Mouse (Mus musculus): ENCODE measurements around the gene Cntn5. TPM values are rescaled to one million over a fixed set of nuclear protein-coding genes. Genes with fewer than 3 reads are reported as not detected.

Cntn5 gene
- polyA plus RNA-seq (2012; rRNA removed), result 1.8 and 2.2 TPM in 2 replicates

- no peak for DNase-seq (ENCODE audit: low read depth)
These were observed at the start of gene Cntn5 for GRCm38 (mm10) chr9:10904616-10905363. Gene Cntn5 (minus strand): TSS chr9:10904775.

DNA sequence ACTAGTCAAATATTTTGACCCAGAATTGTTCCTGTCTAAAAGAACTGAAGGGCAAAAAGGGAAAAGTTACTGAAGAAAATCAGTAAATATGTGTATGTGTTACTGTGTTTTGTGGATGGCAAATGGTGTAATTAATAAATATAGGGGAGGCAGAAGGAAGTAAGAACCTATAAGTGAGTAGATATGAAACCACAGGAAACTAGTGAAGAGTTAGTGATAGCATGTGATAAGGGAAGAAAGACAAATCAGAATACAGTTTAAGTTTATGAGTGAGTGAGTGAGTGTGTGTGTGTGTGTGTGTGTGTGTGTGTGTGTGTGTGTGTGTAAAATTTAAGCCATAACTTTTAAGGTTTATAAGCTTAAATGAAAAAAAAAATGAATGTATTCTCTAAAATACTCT lies 45.9 kb upstream of the Cntn5 start:
- no peak for DNase-seq (ENCODE audit: low read depth)

- no peak for DNase-seq (ENCODE audit: low read depth)
These were observed 5.0 kb upstream of the Cntn5 start for GRCm38 (mm10) chr9:10909573-10909972.

DNA sequence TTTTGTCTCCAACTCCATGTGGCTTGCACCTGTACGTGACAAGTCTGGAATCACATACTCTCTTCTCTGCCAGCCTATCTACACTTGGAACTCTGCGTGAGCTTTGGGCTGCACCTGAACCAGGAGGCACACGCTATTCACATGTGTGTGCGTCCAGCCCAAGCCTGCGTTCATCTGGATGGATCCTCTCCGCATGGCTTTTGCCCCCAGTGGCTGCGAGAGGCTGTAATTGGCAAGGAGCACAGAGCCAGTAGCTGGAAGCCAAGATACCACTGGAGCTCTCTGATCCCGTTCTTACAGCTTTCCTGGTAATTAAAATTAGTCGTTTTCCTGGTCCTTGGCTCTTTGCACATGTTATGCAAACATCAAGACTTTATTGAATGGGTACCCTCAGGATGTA lies 1.1 kb upstream of the Cntn5 start:
- no peak for DNase-seq (ENCODE audit: low read depth)

GRCm38 (mm10) chr9:10879758-10880157 lies 24.8 kb downstream of the Cntn5 start:
- no peak for DNase-seq (ENCODE audit: low read depth)

- no peak for DNase-seq (ENCODE audit: low read depth)
These were observed 30.7 kb downstream of the Cntn5 start for GRCm38 (mm10) chr9:10873881-10874280.

GRCm38 (mm10) chr9:10856204-10856892 lies 48.2 kb downstream of the Cntn5 start:
- no peak for DNase-seq (ENCODE audit: low read depth)

DNA sequence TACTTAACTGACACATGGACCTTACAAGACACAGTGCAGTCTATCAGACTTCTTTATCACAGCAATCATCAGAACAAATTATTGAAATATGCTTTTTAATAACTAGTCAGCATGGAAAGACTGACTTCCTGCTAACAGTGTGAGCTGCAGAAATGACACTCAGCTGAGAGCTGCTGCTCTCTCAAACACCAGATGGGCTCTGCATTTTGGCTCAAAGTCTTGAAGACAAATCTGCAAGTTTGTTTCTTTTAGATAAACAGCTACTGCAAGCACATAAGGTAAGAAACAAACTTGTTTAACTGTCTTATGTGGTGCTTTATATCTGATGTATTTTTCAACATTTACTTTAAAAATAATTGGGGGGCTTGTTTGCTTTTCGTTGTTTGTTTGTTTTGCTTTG lies 87.9 kb downstream of the Cntn5 start:
- no peak for DNase-seq (ENCODE audit: low read depth)

DNA sequence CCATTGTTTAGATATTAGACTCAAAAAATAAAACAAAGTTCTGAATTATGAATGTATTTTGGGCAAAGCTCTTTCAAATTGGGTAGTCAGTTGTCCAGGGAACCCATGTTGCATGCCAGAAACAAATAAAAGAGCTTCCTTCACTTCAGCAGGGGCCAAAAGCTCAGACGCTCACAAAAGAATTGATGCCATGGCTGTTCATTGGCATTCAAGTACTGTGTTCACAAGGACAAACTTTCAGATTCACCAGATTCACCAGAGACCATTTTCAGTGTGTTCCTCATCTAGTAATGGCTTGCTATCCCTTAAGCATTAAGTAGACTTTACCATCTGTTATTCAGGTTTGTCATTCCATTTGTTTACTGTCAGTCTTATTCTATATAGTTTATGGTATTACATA lies 107.4 kb downstream of the Cntn5 start:
- DNase-seq (ENCODE audit: low read depth), result no peak

- DNase-seq (ENCODE audit: low read depth), result no peak
These were observed 109.5 kb downstream of the Cntn5 start for GRCm38 (mm10) chr9:10795102-10795501.

DNA sequence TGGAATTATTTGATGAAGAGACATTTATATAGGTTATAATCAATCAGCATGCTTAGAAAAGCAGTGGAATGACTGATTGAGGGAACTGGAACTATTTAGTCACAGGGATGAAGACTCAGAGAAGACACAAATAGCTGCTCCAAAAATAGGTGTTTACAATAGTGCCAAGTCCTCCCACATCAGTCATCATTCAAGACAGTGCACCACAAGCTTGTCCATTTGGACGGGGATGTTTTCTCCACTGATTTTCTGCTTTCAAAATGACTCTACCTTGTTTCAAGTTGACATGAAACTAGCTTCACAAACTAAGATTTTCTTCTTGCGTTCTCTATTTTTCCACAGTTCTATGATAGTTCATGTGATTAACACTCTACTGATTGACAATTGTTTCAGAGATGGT lies 172.7 kb downstream of the Cntn5 start:
- no peak for DNase-seq (ENCODE audit: low read depth)

GRCm38 (mm10) chr9:10724191-10724590 lies 180.4 kb downstream of the Cntn5 start:
- no peak for DNase-seq (ENCODE audit: low read depth)

- DNase-seq (ENCODE audit: low read depth), result no peak
These were observed 182.5 kb downstream of the Cntn5 start for GRCm38 (mm10) chr9:10722121-10722520.

DNA sequence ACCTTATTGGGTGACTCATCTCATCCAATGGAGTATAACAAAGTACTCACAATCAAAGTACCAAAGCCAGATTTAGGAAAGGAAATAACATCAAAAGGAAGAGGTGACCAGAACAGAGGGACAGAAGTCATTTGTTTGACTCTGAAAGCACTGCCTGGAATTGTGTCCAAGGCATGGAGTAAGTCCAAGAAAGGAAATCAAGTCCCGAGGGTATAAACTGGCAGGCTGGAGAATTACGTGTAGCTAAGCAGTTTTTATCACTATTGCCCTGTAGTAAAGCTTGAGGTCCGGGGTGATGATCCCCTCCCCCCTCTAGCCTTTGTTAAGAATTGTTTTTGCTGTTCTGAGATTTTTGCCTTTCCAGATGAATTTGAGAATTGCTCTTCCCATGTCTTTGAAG lies 185.6 kb downstream of the Cntn5 start:
- no peak for DNase-seq (ENCODE audit: low read depth)

- no peak for DNase-seq (ENCODE audit: low read depth)
These were observed 190.9 kb downstream of the Cntn5 start for GRCm38 (mm10) chr9:10713641-10714040.

- no peak for DNase-seq (ENCODE audit: low read depth)
These were observed 222.9 kb downstream of the Cntn5 start for GRCm38 (mm10) chr9:10681646-10682045.

DNA sequence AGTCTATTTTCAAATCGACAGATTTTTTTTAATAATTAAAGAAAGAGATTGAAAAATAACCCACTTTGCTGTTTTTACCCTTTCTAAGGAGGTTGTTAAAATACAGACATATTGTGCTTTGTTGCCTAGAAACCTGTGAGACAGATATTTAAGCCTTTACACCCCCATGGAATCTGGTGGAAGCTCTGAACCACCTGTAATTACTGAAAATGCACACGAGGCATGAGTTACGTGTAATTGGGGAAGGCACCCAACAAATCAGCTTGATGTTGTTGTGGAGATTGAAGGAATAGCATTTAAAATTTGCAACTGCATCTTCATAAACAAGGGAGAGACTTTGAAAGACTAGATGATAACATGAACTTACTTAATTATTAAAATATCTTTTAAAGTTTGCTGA lies 223.4 kb downstream of the Cntn5 start:
- no peak for DNase-seq (ENCODE audit: low read depth)

GRCm38 (mm10) chr9:10668676-10669075 lies 235.9 kb downstream of the Cntn5 start:
- DNase-seq (ENCODE audit: low read depth), result no peak

DNA sequence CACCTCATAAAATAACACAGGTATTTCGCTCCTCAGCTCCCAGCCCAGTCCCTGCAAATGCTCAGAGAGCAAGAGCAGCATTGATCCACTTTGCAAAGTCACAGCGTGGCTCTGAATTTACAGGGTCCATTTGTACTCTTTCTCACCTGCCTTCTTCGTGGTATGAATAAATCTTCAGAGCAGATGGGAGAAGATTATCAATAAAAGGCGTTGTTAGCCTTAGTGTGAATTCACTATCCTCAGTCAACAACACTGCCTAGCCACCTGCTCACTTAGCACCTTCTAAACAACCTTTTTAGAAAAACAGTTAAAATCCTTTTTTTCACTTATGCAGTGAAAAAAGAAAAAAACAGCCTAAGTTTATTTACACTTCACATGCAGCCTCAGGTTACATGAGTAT lies 237.1 kb downstream of the Cntn5 start:
- no peak for DNase-seq (ENCODE audit: low read depth)

DNA sequence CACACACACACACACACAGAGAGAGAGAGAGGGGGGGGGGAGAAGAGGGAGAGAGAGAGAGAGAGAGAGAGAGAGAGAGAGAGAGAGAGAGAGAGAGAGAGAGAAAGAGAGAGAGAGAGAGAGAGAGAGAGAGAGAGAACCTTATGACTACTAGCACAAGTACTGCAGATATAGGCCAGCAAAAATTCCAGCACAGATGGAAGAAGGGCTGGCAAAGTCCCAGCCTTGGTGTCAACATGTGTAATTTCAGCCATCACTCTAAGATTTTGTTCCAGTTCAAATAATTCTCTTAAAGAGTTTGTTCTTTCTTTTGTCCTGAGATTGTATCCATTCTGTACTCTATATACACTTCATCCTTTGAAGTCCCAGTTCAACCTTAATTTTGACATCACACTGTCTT lies 238.8 kb downstream of the Cntn5 start:
- no peak for DNase-seq (ENCODE audit: low read depth)

DNA sequence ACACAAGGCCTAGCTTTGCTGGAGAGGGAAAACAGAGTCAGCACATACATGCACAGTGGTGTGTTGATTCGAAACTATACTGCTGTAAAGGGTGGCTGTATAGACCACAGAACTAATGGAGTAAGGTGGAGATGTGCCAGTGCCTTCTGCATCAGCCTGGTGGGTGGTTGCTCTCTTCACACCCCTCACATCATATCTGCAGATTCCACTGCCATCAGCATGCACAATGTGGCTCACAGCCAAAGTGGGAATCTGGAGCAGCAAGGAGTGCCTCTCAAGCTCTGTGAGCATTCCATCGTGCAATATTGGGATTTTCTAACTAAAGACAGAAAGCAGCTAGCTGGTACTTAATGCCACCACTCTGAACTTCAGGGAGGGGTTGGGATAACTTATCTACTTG lies 241.5 kb downstream of the Cntn5 start:
- DNase-seq (ENCODE audit: low read depth), result no peak

GRCm38 (mm10) chr9:10659478-10659877 lies 245.1 kb downstream of the Cntn5 start:
- DNase-seq (ENCODE audit: low read depth), result no peak

DNA sequence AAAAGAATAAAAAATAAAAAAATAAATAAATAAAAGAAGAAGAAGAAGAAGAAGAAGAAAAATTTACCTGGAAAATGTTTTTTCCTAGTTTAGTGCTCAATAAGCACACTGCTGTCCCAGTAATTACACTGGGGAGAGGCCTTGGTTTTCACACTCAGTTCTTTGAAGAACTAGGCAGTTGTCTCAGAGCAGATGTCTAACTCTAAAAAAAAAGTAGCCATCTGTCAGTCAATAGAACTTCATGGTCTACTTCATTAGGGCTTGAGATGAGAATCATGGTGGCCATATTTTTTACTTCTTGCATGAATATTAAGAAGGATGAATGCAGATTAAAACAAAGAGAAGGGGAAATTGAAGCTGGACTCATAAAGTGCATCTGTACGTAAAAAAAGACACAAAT lies 246.5 kb downstream of the Cntn5 start:
- DNase-seq (ENCODE audit: low read depth), result no peak
